Mouse (Mus musculus): ENCODE results near the gene Pik3c2g.

- TF ChIP-seq POLR2A (IDR thresholded peaks at IDR 0.05; ENCODE audit: insufficient read depth, low read depth, low read length): no peak
- no peak for TF ChIP-seq EP300 (IDR thresholded peaks at IDR 0.05; ENCODE audit: insufficient read depth, low read depth, low read length)
- TF ChIP-seq CTCF (IDR thresholded peaks at IDR 0.05): no peak
Measured at GRCm38 (mm10) chr6:139989597-139989996, 402.6 kb downstream of the Pik3c2g start.
